Mouse (Mus musculus): ENCODE results near the gene Crtac1. TPM values are rescaled to one million over a fixed set of nuclear protein-coding genes. Genes with fewer than 3 reads are reported as not detected.

Crtac1 gene
- polyA plus RNA-seq (2017; shearing (Covaris generic)), result not detected

DNA sequence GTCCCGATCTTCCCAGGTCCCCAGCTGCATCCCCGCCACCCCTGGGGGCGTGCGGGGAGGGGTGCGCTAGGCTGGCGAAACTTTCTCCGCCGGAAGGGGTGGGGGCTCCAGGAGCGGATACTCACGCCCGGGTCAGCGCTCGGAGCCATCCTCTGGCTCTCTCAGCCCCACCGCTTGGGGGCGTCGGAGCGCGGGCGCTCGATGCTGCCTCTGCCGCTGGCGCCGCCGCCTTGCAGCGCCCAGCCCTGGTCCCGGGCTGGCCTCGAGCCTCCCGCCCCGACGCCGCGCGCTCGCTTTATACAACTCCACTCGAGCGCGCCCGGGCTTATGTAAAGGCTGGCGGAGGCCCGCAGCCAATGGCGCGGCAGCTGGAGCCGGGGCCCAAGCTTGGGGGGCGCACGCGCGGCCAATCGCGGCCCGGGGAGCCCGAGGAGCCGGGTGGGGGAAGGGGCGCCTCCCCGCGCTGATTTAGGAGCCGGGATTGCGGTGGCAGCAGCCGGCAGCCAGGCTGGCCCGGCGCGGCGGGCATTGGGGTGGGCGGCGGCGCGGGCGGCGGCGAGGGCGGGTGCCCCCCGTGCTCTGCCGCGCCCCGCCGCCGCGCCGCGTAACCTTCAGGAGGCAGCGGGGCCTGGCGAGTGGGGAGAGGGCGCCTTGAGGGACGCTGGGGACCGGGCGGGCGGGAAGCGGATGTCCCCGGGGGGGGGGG is at the start of gene Crtac1:
Gene Crtac1 (minus strand): TSS at position 299 of the 706 bp plus-strand sequence.
- no peak for ATAC-seq

DNA sequence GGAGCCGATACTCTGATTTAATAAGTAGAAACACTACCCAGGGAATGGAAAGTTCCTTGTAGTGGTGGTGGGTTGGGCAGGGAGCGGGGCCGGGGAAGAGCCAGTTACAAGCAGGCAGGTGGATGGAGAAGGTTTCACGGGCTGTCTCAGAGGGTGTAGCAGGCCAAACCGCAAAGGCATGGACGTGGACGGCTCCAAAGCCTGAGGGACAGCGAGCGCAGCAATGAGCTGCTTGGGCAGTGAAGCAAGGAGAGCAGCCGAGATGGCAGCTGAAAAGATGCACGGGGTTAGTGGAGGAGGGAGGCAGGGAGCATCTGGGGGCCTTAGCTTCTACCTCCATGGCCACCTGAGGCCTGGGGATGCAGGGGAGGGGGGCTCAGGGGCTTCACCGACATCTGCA is 46.7 kb upstream of the Crtac1 start:
- no peak for ATAC-seq

DNA sequence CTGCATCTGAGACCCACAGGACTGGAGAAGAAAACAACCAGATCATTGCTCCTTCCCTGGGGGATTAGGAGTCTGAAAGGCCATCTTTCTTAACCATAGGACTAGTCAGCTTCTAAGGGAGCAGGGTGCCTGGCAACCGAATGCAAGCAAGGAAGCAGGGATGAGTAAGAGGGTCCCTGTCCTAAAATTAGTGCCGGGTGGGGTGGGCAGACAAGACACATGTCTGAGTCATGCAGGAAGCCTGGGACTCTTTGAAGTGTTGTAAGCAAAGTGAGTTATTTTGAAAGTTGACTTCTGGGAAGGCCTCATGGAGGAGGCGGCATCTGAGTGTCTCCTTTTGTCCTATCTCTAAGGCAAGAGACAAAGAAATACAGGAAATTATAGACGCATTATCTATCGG is 46.2 kb upstream of the Crtac1 start:
- ATAC-seq, result no peak

DNA sequence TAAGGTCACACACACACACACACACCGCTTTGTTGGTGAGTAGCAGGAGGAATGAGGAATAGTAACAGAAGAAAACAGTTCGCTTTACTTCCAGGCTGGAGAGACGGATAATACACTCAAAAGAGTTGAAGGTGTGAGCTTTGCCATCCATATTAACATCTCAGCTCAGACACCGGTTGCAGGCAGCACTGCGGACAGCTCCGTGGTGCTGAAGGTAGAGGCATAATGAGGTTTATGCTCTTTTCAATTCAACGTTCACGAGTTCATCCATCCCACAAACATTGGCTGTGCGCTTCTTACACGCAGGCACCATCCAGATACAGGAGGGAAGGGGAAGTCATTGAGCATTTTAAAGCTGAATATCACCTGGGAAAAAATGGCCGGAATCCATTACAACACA is 41.2 kb upstream of the Crtac1 start:
- ATAC-seq, result no peak

DNA sequence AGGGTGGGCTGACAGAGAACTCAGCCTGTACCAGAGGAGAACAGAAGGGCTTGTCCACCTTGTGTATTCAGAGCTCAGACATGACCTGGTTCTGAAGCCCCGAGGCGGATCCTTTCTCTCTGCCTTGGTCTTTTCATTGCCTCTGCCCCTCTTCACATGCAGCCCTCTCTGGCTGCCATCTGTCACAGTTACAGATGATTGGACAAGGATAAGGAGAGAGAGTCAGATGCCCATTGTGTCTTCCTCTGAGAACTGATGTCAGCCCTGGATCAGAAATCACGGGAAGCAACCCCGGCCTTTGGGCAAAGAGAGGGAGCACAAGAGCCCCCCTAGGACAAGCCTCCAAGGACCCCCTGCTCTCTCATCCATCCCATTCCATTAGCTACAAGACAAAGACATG is 40.0 kb upstream of the Crtac1 start:
- ATAC-seq, result no peak

DNA sequence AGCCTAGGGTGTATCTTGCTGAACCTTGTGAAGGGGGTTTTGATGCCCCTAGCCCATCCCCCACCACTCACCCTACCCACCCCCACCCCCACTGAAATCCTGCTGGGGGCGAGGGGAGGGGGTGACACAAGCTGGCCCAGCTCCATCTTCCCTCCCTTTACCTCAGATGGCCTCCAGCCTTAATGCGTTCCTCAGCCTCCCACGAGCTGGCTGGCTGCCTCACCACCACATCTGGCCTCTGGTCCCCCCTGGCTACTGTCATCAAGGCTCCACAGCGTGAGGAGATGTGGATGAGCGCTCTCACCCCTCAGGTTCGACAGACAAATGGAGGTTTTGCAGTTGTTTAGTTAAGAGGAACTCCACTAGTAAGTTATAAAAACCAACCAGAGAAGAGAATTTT is 30.3 kb upstream of the Crtac1 start:
- ATAC-seq, result no peak

DNA sequence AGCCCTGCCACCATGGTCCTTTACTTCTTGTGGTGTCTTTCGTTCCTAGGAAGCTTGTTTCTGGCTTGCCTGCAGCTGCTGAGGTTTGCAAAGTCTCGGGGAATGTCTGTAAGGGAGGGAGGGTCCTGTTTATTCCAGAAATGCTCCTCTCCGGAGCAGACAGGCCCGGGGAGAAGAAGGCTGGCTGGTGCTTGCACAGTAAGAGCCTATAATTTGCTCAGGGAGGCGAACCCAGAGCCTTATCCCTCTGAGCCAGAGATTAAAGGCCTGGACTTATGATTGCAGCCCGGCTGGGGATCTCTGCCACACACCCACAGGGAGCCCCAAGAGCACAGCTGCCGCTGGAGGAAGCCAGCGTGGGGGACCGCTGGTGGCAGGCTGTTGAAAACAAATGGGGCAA is 29.8 kb upstream of the Crtac1 start:
- no peak for ATAC-seq

DNA sequence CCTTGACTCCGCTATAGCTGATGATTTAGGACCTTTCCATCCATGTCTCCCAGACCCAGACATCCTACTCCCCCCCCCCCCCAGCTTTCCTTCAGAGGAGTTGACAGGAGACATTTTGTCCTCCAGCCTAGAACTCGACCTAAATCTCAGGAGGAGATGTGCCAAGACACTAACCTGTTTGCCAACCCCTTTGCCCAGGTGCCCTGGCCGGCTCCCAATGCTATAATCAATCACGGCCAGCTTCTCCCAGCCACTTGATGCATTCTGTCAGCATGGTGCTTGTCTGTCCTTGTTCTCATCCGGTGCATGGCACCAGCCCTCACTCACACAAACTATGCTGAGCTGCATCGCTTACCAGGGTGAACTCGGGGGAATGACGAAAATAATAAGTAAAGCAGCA is 27.9 kb upstream of the Crtac1 start:
- no peak for ATAC-seq

DNA sequence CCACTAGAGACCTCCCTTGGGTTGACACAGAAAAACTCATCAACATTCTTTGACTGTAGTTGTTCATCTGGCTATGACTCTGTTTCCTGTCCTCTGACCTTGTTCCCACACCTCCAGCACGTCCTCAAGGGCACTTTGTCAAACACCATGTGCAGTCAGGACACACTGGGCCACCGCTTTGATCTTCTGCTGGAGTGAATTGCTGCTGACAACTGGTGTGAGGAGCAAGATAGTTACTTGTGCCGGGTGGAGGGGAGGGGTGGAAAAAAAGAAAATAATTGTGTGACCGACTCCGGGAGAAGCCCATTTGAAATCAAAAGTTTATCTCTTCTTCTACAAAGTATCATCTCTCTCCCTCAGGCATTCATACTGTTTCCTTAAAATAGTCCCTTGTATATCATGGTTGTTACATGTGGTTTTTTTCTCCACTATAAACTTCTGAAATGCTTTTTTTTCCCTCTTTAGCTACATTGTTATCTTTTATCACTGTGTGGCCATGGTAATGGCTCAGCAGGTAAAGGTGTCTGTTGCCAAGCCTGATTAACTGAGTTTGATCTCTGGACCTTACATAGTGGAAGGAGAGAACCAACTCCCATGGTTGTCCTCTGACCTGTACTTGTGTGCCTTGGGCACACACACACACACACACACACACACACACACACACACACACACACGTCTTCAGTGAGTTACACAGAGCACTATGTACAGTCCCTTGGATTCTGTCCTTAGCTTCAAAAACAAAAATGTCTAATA is 23.1 kb upstream of the Crtac1 start:
- no peak for ATAC-seq

DNA sequence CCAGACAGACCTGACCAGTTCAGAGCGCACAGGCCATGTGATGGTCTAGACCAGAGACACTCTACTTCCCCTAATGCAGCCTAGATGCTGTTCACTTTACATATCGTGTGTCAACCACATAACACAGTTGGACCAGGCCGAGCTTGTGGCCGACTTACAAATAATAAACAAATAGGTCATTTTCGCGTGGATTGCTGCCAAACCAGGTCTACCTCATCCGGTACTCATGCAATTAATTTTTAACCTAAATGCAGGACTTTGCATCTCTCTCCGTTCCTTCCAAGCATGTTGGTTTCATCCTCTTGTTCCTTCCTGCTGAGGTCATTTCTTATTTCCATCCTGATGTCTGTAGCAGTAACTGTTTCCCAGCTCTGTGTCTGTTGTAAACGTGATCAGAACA is 22.4 kb upstream of the Crtac1 start:
- no peak for ATAC-seq

DNA sequence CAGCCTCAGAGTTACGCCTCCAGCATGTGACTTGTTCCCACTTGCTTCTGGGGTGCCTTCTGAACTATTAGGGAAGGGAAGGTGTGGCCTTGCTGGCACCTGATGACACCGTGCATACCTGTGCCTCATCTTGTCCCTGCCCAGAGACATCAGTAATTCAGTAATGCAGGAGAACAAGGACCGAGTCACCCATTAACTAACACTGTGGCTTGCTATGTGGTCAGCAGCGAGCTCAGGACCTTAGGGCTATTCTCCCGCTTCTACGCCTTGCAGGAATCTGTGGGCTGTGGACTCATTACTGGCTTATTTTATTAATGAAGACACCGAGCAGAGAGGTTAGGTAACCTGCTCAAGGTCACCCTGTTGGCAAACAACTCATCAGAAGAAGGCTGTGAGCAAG is 21.0 kb upstream of the Crtac1 start:
- ATAC-seq, result no peak

DNA sequence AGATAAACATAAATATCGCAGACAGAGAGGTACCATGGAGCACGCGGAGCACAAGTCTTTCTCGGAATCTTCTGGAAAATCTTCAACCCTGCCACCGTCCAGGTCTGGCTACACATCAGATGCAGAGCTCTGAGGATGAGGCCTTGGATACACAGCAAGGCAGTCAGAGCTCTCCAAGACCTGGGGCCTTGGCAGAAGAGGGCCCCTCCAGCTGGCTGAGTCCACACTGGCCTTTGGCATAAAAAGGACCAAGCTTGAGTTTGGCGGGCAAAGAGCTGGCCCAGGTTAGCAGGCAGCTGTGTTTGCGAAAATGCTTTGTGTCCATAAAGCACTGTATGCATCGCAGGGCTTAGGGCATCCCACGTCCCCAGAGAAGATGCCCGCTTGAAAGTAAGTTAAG is 17.0 kb upstream of the Crtac1 start:
- ATAC-seq, result no peak

DNA sequence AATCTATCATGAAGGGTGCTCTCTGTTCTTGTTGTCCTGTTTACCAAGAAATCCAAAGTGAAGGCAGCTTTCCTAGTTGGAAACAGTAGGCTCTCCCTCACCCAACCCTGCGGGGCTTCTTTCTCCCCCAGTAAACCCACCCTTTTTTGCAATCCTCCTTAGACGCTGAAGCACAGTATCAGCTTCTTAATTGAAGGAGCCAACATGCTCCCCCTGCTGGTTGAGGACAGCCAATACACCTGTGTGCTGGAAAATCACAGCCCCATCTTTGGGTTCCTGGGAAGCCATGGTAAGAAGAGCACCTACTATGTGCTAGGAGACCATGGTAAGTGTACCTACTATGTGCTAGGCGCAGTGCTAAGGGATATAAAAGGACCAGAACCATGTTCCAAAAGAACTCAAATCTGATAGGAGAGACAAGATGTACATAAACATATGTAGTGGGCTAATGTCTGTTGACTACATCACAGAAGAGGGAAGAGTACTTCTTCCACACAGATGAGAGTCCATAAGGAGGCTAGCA is 12.4 kb upstream of the Crtac1 start:
- no peak for ATAC-seq

DNA sequence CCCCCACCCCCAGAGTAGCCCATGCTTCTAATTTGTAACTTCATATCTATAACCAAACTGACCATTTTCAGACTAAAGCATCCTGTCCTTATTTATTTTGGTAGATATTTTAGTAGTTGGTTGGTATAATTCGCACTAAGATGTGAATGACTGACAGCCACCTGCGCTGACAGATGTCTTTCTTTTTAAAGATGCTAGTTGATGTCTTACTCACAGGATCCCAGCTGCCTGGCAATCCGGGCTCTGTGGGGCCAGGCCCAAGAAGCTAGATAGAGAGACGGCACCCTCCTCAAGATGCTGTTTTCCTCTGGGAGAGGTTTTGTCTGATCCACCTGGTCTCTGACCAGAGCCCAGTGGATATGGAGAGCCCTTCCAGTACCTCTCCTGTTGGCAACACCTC is 11.7 kb upstream of the Crtac1 start:
- no peak for ATAC-seq

DNA sequence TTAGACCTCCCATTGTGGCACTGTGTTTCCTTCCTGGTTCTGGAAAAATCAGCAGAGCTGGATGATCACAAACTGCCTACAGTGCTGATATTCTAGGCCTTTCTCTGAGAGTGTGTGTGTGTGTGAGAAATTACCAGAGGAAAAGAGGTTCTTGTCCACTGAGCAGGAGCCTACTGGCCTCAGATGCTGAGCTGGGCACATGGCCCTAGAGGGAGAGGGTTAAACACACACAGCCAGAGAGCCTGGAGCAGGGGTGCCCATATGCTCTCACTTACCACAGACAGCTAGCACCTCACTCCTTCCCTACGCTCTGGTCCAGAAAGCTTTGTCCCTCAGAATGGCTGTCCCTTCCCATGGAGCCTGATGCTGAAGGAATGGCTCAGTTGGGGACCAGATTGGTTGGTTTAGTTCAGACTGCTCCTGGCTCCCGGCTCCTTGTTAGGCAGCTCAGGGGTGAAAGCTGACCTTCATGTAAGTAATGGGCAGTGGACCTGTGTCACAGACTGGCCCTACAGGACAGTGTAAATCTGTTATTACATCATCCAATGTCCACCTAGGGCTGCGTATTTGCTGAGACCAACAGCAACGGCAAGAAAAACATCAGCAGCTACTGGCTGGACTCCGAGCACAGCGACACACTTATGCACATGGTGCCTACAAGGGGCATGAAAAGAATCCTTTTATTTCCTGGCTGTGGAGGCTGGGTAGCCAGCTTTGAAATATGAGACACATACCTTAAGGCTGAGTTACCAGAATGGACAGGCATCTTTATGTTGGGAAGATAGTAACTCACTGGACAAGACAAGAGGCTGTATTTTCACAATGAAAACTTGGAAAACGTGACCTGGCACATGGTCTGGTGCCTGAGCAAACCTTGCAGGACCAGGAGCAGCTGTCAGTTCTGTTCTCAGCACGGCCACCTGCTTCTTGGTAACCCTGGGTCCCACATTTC is 10.9 kb upstream of the Crtac1 start:
- ATAC-seq, result no peak

DNA sequence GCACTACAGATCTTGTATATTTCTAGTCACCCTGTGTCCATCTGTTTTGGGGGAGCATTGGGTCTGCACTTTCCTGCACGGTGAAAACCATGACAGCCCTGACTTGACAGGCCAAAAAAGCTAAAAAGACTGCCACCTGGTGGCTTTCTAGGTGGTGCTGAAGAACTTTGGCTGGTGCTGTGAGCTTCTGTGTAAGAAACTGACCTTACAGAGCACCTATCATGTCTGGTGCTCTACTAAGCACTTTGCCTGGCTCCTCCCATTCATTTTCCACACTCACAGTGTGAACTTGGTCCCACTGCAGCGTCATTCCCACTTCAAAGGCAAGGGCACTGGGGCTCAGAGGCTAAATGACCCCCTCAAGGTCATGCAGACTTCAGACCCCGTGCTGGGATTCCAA is 8.5 kb upstream of the Crtac1 start:
- no peak for ATAC-seq

DNA sequence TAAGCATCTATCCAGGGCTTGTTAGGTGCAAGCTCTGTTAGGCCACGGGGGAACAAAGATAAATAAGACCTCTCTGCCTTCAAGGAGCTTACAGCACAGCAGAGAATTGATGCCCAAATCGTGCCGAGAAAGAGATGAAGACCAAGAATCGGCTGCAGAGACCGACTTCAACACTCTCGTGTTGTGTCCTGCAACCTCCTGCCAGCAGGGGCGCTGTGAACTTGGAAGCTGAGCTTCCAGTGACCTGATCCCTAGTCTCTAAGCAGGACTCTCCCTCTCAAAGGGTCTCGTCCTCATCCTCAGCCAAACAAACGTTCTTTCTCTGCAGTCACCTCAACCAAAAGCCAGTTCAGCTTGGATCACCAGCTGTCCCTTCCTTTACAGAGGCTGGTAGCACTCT is 7.8 kb upstream of the Crtac1 start:
- ATAC-seq, result no peak

DNA sequence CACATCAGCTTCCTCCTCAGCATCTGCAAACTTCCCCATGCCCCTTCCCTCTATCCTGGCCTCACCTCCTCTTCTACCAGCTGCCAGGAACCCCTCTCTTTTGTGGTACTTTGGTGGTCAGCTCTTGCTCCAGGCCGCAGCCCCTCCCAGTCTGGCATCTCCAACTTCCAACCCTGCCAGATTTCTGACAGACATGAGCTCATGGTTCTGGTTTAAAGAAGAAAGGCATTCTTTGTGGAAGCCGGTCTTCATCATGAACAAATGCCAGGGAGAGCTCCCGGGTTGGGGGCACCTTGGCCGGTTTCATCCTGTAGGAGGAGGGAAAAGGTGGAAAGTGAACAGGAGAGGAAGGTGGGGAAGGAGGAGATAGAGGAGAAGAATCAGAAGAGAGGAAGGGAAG is 4.0 kb upstream of the Crtac1 start:
- ATAC-seq, result no peak

DNA sequence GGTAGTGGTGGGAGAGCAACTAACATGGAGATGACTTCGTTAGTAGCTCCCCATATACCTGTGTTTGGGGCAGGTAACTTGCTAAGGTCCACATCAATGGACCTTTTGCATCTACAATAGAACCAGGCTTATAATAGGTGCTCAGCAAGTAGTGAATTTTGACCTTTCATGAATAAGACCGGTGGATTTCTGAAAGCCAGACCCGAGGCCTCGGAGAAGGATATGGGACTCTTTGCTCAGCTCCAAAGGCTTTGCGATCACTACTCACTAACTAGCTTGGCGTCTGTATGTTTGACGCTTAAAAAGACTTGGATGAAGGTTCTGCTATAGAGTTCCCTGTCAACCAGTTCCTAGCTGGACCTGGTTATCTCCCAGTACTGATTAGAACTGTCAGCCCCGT is 1.2 kb upstream of the Crtac1 start:
- ATAC-seq, result no peak

DNA sequence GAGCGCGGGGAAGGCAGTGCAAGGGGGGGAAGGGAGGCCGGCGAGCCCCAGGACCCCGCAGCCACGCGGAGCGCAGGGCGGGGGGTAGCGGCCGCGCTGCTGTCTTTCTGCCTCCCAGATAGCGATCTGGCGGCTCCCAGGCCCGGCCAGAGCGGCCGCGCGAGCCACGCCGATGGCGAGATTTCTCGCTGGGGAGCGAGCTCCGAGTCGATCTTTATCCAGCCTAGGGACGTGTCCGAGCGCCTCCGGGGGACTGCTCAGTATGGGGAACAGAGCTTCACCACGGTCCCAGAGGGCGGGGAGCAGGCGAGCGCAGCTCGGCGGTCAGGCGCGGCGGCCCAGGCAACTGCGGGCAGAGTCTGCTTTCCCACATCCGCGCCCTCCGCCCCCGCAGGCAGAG is 608 bp upstream of the Crtac1 start:
- ATAC-seq, result no peak

DNA sequence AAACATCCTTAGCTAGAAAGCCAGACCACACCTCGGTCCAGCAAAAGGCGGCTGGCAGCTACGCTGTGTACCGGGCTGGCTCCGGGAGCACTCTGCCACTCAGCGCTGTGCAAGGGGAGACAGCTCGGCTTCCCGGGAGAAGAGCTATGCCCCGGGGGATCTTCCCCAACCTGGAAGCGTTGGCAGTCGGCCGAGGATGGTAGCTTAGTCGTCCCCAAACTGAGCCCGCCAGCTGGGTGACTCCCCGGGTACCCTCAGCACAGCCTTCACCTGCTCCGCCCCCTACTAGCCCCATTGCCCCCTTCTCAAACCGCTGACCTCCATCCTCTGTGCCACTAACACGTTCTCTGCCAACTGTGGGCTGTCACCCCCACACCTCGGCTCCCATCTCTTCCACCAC is 602 bp downstream of the Crtac1 start:
- ATAC-seq, result no peak

DNA sequence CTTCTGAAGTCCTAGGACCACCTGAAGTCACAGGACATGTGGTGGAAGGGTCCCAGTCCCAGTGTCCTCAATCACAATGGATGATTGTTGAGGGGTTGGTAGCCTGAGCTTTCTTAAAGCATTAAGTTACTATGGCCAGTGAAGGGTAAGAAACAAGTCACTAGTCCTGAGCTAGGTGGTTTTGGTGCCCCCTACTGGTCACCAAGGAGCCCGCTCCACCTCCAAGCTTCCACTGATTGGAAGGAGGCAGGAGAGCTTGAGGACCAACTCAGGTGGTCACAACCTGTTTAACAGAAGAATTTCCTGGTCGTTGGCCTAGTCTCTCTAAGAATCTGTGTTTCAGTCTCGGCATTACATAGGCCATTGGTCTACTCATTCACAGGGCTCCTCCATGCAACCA is 2.2 kb downstream of the Crtac1 start:
- ATAC-seq, result no peak

DNA sequence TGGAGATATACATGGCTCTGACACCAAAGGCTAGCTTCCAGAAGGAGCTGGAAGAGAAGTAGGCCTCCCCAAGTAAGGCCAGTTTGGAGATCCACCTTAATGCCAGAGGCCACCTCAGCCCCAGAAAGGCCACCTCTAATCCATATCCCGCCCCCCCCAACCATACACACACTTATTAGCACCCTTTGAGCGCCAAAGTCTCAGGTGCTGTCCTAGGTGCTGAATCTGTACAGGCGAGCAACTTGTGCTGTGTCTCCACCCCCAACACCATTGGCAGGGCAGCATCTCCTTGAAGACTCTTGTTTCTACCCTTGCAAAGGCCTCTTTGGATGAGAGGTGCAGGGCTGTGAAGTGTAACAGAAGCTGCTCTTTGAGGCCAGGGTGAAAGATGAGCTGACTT is 6.4 kb downstream of the Crtac1 start:
- ATAC-seq, result no peak
